Mouse (Mus musculus): ENCODE results near the gene Fryl. TPM values are rescaled to one million over a fixed set of nuclear protein-coding genes. Genes with fewer than 3 reads are reported as not detected.
"Not testable (repeated sequence)": the region's sequence is repeated elsewhere in the genome, so short reads cannot be mapped to it uniquely, and the experiment has no call there.

The Fryl gene
- total RNA-seq, 4 experiments from 2014 or later, result 58.6 to 81.9 (median 72.1) TPM

DNA sequence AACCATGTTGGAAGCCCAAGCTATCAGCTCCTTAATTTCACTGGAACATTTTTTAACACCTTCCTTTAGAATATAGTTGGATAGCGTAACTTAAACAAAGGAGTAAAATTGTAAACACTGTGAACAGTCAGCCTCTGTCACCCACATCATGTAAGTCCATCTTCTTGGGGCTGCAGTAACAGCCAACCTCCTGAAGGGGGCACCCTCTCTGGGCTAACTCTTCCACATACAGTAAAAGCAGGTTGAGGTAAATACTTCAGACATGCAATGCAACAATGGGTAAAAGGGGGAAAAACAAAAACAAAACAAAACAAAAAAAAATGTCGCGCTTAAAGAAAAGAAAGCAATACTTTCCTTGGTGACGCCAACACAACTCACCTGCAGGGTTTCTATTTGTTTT lies 141.5 kb downstream of the Fryl start:
- no peak for DNase-seq (ENCODE audit: low spot score in 2 of 2)

DNA sequence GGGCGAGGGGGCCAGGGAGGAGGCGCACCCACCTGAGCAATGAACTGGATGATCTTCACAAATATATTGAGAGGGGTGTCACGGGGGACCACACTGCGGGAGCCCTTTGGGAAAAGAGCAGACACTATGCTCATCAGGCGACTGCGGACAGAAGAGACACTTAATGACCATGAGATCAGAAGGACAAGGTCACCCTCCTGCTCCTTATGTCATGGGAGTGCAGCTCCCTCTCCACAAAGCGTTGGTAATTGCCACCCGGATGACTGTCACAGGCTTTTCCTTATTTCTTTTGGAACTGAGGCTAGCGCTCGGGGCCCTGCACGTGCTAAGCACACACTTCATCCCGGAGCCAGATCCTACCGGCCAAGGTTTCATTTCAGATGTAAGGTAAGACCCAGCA lies 144.1 kb downstream of the Fryl start:
- DNase-seq (ENCODE audit: low spot score in 2 of 2), result no peak

DNA sequence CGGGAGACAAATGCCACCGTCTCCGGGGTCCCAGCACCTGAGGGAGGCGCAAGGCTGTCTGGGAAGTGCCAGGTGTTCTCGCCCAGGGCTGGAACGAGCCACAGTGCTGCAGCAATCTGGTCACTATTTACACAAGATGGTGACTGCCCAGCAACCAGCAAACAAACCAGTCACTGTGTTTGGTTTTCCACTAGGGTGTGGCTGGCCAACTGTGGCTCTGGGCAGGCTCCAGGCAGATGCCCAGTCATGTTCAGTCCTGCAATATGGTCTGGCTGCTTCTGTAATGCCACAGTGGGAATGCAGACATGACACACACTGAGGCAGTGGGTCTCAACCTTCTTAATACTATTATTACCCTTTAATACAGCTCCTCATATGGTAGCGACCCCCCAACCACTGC lies 152.8 kb downstream of the Fryl start:
- no peak for DNase-seq (ENCODE audit: low spot score in 2 of 2)

DNA sequence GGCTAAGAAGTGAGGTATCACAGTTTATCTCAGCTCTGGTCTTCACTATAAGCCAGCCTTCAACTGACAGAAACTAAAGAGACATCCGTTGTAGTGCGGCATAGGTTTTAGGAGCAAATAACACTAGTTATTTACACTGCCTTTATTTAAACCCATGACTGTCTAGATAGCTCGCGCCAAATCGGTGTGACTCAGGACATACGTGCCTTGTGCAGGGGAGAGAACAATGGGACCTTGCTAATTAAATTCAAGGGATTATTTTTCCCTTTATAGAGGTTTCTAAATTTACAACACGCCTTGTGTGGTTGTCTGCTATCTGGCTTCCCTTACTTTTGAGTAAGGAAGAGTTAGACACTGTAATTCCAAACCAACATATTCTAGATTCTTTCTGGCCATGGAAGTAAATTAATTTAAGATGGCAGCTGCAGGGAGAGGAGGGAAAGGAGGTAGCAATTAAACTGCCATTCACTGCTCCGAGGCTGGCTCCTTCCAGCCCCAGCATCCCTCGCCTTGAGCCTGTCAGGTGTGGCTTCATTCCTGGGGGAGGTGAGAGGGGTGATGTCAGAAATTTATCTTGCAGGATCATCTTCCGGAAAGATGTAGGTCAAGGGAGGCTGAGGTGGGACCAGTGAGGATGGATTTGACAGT lies 154.0 kb downstream of the Fryl start:
- DNase-seq (ENCODE audit: low spot score in 2 of 2), result no peak

DNA sequence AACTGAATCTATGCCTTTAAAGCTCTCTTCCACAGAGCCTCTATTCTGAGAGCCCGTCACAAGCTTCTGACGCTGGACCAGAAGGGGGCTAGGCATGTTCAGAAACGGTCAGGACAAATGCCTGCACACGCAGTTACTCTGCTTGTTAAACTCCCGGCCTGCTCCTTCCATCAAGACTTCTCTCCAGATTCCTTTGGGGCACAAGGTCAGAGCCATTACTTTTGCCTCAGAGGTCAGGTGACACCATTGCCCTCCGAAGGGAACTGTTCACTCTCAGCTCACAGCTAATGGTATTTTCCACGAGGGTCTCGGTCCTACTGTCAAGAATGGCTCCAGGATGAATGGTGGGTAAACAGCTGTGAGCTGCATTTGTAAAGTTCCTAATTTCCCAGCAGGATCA lies 164.2 kb downstream of the Fryl start:
- no peak for DNase-seq (ENCODE audit: low spot score in 2 of 2)

DNA sequence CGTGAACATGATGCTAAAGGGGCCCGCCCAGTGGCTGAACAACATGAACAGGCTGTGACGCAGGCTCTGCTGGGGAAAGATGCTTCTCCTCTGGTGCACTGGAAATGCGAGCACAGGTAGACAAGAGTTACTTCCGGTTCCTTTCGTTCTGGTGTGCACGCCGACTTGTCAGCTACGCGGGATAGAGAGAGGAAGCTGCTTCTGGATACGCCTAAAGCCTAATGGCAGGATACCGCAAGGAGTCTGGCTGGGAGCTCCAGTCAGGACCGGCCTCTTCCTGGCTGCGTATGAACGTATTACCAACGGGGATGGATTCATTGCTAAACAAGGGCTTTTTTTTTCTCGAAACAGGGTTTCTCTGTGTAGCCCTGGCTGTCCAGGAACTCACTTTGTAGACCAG lies 167.3 kb downstream of the Fryl start:
- DNase-seq (ENCODE audit: low spot score in 2 of 2), result no peak

DNA sequence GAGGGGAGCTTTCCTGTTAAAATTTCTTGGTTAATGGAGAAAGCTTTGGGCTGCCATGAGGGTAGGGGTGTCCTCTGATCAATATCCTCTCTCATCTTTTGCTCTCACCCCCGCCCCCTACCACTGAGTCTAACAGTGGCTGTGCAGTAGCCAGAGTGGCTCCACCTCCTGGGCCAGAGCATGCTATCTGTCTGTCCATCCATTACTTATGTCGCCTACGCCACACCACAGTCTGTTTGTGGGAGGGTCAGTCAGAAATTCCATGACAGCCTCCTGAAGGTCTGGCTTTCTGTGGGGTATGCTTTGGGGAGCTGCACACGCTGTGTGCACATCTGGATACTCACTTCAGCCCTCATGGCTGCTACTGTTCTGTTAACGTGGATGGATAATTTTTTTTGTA lies 174.9 kb downstream of the Fryl start:
- DNase-seq (ENCODE audit: low spot score in 2 of 2), result no peak

DNA sequence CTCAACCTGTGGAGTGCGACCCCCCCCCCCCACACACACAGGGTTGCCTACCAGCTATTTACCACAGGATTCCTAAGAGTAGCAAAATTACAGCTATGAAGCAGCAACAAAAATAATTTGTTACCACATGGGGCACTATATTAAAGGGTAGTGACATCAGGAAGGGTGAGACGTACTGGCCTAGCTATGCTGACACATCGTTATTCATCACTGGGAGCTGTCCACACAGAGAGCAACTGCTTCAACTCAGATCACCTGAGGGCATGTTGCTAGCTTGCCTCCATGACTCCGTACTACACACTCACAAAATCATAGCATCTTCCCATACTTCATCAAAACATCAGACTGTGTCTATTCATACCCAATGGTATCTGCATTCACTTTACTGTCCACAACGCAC lies 176.6 kb downstream of the Fryl start:
- no peak for DNase-seq (ENCODE audit: low spot score in 2 of 2)

DNA sequence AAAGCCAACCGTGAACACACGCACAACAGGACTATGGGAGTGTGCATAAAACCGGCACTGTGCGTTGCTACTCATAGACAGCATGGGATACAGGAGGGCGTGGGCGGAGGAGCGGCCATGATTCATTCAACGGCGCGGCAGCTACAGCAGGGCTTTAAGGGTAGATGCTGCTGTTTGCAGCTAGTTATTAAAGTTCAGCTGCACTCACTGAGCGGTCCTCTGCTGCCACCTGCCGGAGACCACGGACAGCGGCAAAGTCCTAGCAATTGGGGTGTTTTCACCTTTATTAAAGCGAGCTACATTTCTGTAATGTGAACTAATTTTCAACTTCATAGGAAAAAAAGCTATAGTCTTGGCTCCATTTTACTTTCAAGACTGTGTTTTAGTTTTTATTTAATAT lies 185.1 kb downstream of the Fryl start:
- peak; percentile 36 to 68 for DNase-seq (ENCODE audit: low spot score in 2 of 2)

DNA sequence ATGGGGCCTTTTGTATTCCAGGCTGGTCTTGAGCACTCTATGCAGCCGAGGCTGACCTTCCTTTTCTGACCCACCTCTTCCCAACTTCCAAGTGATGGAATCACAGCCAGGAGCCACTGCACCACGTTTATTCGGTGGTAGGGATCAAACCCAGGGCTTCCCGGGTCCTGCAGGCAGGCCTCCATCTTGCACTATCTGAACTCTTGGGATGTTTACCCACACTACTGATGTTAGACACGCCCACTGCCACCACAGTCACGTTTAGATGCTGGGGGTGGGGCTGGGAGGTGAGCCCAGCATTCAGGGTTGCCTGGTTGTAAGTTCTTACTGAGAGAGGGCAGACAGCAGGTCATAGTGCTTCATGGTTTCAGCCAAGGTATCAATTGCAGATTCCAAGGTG lies 189.5 kb downstream of the Fryl start:
- DNase-seq (ENCODE audit: low spot score in 2 of 2), result no peak

DNA sequence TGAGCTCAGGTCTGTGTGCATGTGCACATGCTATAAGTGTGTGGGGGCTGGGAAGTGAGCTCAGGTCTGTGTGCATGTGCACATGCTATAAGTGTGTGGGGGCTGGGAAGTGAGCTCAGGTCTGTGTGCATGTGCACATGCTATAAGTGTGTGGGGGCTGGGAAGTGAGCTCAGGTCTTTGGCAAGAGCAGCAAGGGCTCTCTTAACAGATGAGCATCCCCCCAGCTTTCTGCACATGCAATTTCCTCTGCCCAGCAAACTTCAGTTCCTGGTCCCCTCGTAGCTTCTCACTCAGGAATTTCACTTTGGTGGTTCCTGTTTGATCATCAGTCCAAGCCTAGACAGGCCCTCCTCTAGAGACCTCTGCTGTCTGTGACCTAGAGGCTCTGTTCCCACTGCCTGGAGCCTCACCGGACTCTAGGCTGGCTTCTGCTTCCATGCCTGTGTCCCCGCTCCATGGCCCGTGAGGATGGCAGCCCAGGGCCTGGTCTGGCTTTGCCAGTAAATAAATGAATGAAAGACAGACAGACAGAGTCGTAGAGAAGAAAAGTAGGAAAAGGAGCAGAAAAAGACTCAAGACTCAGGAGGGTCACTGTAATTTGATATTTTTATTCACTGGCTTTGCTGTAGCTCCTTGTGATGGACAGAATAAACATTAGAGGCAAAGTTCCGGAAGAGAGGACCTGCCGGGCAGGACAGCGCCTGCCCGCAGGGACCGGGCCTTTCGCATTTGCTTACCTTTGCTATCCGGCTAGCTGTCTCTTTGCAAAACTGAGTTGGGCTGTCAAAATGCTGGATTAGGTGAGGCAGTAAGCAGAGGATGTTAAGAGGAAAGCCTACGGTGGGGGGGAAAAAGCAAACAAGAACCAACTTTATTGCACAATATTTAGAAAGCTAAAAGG lies 192.4 kb downstream of the Fryl start:
- DNase-seq (ENCODE audit: low spot score in 2 of 2), result no peak

DNA sequence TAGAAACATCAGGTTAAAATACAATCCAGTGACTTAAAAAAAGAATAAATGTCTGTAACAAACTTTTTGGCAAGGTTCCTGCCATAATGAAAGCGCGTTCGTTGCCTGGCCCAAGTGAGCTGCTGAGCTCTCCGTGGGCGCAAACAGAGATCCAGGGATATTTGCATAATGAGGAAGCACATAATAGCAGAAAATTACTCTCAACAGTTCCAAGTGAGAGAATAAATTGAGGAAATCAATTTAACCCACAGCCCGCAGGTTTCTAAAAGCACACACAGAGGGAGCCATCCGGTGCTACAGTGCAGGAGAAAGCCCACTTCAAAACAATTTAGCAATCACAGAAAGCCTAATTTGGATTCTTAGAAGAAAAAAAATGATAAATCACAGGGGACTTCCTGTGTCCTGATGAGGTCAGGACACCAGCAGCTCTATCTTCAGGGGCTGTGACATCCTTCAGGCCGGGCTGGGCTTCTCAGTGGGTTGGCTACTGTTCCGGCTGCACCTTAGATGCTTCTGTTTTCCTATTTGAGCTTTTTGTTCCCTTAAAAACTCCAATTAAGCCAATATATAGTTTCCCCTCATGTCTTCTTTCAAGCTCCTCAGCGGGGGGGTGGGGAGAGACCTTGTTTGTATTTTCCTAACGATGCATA lies 194.8 kb downstream of the Fryl start:
- no peak for DNase-seq (ENCODE audit: low spot score in 2 of 2)

DNA sequence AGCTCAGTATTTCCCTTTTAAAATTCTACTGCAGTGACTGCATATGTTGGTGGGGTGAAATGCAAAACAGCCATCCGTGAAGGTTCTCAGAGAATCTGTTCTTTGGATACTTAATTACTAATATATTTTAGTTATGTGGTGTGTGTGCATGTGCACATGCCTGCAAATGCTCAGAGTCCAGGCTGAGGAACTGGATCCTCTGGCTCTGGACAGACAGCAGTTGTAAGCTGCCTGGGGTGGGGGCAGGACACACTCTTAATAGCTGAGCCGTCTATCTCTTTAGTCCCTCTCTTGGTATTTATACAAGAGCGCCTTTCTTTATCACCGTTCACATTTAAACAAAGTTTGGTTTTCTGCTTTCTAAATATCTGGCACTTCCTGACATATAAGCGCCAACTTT lies 199.5 kb downstream of the Fryl start:
- DNase-seq (ENCODE audit: low spot score in 2 of 2), result no peak

DNA sequence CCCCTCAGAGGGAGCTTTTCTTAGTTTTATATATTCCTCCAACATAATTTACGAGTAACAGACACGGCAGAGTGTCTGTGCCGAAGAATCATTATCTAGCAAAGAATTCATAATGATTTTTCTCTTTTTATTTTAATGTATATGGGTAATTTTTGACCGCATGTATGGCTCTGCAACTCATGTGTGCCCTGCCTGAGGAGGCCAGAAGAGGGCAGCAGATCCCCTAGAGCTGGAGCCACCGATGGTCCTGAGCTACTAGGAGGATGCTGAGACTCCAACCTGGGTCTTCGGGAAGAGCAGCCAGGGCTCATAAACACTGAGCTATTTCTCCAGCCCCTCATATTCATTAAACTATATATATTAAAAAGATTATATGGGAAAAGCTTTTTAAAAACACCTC lies 200.0 kb downstream of the Fryl start:
- DNase-seq (ENCODE audit: low spot score in 2 of 2), result no peak

DNA sequence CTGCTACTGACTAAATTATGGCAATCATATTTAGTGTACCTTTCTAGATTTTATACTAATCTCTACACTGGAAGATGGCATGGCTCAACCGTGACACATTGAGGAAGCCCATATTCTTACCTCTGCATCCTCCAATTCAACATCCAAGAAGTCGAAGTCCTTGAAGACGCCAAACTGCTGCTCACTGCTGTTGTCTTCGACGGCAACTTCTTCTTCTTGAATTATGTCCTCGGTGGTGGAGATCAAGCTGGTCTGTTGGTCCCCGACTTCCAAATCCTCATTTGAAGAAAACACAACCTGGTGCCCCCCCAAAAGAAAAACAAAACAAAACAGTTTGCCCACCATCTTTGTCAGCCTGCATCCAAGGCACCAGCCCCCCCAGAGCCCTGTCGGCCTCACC lies 202.5 kb downstream of the Fryl start:
- DNase-seq (ENCODE audit: low spot score in 2 of 2), result no peak

DNA sequence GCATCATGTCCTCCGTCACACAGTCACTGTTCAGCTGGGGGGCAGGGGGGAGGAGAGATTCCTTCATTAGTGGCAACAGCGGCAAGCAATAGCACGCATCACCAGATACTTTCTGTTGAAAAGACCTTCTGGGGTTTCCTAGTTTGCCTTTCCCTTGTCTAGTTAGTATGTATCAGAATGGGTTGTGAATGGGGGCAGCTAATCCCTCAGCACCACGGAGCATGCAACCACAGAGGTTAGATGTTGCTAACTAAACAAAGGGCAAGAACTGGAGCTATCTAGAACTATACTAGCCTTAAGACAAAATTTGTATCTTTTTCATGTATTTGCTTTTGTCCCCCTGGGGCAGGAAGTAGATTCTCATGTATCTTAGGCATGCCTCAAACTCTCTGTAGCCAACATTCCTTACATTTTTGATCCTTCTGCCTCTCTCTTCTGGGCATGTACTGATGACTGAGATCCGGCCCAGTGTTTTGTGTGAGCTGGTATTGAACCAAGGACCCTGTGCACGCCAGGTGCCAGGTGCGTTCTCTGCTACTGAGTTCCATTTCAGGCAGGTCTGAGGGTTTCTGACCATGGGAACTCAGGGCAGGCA lies 208.7 kb downstream of the Fryl start:
- no peak for DNase-seq (ENCODE audit: low spot score in 2 of 2)

DNA sequence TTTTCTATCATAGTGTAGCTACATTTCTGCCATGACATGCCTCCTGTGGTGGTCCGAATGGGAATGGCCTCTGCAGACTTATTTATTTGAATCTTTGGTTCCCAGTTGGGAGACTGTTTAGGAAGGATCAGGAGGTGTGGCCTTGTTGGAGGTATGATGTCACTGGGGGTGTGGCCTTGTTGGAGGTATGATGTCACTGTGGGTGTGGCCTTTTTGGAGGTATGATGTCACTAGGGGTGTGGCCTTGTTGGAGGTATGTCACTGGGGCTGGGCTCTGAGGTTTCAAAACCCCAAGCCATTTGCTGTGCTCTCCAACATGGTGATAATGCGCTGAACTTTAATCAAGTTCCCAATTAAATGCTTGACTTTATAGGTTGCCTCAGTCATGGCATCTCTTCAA lies 212.4 kb downstream of the Fryl start:
- no peak for DNase-seq (ENCODE audit: low spot score in 2 of 2)

DNA sequence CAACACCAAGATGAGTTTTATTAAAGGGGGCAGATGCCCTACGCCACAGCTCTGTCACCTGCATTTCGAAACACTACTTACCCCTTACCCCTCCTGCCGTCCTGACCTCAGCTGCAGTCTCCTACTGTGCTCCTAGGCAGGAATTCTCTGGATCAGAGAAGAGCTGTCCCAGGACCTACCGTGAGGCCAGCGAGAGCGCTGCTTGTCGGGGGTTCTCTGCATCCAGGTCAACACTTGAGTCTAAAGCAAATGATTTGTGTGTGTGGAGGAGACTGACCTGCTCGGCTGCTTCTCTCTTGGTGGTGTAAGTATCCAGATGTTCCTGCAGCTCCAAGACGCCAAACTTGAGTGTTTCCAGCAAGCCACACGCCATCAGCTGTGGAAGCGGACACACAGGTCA lies 223.9 kb downstream of the Fryl start:
- no peak for DNase-seq (ENCODE audit: low spot score in 2 of 2)

DNA sequence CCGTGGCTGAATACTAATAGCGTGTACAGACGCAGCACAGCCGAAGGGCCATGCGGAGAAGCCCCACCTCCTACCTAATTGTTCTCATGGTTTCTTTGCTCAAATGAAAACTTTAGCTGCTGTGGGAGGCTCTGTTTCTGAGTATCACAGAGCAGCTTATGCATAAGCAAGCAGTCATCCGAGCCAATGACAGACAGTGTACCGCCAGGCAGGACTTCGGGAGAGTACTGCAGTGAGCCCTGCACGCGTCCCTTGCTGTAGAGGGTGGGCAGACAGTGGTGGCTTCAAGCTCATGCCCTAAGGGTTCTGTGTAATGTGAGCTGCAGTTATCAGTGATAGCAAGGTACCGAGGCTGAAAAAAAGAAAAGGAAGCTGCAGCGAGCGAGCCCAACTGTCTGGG lies 227.8 kb downstream of the Fryl start:
- no peak for DNase-seq (ENCODE audit: low spot score in 2 of 2)

DNA sequence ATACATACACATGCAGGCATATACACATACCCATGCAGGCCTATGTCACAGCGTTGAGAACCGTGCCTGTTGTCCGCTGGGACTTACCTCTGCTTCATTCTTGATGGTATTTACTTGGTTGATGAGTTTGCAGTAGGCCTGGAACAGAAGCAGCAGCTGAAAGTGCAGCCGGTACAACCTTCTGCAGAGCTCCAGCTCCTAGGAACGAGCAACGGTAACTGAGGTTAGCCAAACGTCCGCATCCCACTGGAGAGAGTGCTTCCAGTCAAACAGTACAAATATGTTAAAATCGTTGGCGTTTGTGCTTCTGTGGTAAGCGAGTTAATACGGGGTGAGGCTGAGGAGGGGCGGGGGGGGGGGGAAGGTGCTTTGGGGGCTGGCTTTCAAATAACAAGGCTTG lies 232.6 kb downstream of the Fryl start:
- no peak for DNase-seq (ENCODE audit: low spot score in 2 of 2)

DNA sequence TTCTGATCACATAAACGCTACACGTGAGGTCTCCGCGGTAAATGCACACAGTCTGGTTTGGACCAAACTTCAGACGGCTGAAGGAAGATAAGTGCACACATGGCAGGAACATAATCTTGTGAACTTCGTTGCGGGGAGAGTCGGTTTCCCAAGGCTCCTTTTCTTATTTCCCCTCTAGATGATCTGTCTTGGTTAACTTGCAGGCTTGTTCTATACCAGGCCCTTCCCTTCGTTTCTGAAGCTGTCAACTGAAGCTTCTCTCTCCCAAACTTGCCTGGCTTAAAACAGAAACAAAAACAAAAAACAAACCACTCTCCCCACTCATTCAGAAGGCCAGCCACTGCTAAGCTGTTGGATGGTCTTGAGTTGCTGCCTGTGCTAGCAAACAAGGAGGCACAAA lies 241.7 kb downstream of the Fryl start:
- no peak for DNase-seq (ENCODE audit: low spot score in 2 of 2)

DNA sequence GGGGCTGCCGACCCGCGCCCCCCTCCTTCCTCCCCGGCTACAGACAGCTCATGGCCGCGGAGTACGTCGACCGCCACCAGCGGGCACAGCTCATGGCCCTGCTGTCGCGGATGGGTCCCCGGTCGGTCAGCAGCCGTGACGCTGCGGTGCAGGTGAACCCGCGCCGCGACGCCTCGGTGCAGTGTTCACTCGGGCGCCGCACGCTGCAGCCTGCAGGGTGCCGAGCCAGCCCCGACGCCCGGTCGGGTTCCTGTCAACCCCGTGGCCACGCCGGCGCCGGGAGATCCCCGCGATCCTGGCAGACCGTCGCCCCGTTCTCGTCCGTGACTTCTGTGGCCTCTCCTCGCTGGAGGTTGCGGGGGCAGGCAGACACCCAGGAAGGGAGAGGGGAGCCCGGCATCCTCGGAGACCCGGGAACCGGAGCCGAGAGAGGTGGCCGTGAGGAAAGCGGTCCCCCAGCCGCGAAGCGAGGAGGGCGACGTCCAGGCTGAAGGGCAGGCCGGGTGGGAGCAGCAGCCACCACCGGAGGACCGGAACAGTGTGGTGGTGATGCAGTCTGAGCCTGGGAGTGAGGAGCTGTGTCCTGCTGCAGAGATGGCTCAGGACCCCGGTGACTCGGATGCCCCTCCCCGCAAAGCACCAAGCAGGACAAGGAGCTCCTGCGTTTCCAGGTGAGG lies 242.7 kb downstream of the Fryl start:
- DNase-seq (ENCODE audit: low spot score in 2 of 2), result not testable (repeated sequence)

All from left cerebral cortex, adult 8-10 months (tissue).